Mouse (Mus musculus): ENCODE results near the gene Tubd1. TPM values are rescaled to one million over a fixed set of nuclear protein-coding genes. Genes with fewer than 3 reads are reported as not detected.

Gene Tubd1
- 5.7 TPM for total RNA-seq (2023)

GRCm38 (mm10) chr11:86544639-86545299 lies at the start of gene Tubd1, which contains the start of gene Rps6kb1:
Gene Tubd1 (plus strand): TSS chr11:86544991.
Gene Rps6kb1 (minus strand): TSS chr11:86544805.

Other genes starting within 250 kb of the Tubd1 start
- gene Med13, start 187.4 kb upstream of the Tubd1 start, total RNA-seq (2023), result 74.6 TPM
- 50.9 TPM for gene Rnft1, start 60.3 kb upstream of the Tubd1 start, total RNA-seq (2023)
- 61.8 TPM for gene Rps6kb1, start 186 bp upstream of the Tubd1 start, total RNA-seq (2023)
- 77.2 TPM for gene Vmp1, start 138.8 kb downstream of the Tubd1 start, total RNA-seq (2023)
- gene Ptrh2, start 139.0 kb downstream of the Tubd1 start, total RNA-seq (2023), result 5.3 TPM
- gene Cltc, start 212.6 kb downstream of the Tubd1 start, total RNA-seq (2023), result 125 TPM